Mouse (Mus musculus): ENCODE data around the gene Rad51b. TPM values are rescaled to one million over a fixed set of nuclear protein-coding genes. Genes with fewer than 3 reads are reported as not detected.

Rad51b gene
- polyA plus RNA-seq, 1 experiment from 2014 or later, result 7.8 TPM

GRCm38 (mm10) chr12:79814312-79815091, 517.4 kb downstream of the Rad51b start:
- H3K9ac ChIP-seq, result no peak overlapping the region
- 79% methylated on average over 20 of the region's 20 CpGs for WGBS

GRCm38 (mm10) chr12:79816241-79816640, 519.2 kb downstream of the Rad51b start:
- peak; percentile 81 for ATAC-seq
- Histone ChIP-seq H3K4me2 (replicated peaks) (no peak overlapping the region), H3K9me3 (no peaks in the 10 kb centered on the region), H3K4me1 (replicated peaks) (peaks cover 19% of the 10 kb centered on the region), H3K4me3 (replicated peaks) (no peak overlapping the region), H3K36me3 (no peaks in the 10 kb centered on the region), H3K27ac (no peak overlapping the region), H3K27me3 (replicated peaks) (no peaks in the 10 kb centered on the region), H3K9ac (no peak overlapping the region)
- 38% methylated on average over 4 of the region's 4 CpGs for WGBS

More at GRCm38 (mm10) chr12:79814312-79815091, 517.4 kb downstream of the Rad51b start:
- Histone ChIP-seq H3K27me3 (replicated peaks) (no peaks in the 10 kb centered on the region), H3K4me2 (replicated peaks) (no peak overlapping the region), H3K4me3 (replicated peaks) (no peak overlapping the region), H3K4me1 (replicated peaks) (peaks cover 14% of the 10 kb centered on the region), H3K36me3 (no peaks in the 10 kb centered on the region), H3K27ac (no peak overlapping the region), H3K9me3 (no peaks in the 10 kb centered on the region)
- ATAC-seq, result no peak

DNA sequence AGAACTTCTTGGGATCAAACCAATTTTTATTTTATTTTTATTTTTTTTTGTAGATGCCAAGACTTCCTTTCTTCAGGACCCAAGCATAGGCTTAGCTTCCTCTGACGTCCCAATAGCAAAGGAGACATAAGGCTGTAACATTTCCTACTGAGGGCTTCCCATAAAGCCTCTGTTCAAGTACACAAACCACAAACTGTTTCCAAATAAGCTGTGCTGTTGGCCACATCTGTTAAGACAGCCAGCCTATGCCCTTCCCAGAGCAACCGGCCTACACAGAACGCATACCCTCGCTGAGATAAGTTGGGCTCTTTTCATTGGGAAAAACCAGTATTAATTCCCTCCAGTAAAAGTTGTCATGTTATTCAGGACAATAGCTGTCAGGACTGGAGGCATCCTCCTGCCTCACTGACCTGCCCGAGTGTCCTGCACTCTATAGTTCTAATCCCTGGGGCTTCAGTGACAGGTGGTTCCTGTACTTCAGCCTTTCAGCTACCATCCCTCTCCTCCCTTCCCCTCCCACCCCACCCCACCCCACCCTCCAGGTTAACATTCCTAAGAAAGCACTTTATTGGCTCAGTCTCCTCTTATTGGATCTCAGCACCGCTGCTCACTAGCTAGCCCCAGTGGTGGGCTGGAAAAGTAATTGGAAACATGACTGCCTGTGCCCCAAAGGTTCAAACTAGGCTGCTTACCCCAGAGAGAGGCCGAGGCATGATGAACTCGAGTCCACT, 523.3 kb downstream of the Rad51b start:
- H3K36me3 ChIP-seq, result no peaks in the 10 kb centered on the region
- H3K9me3 ChIP-seq, result no peaks in the 10 kb centered on the region
- H3K9ac ChIP-seq, result no peak overlapping the region
- peaks cover 25% of the 10 kb centered on the region for H3K4me1 ChIP-seq (replicated peaks)
- no peak overlapping the region for H3K4me3 ChIP-seq (replicated peaks)
- ATAC-seq, result peak; percentile 60
- H3K27me3 ChIP-seq (replicated peaks), result no peaks in the 10 kb centered on the region
- WGBS, result 69% methylated on average over 8 of the region's 8 CpGs
- H3K27ac ChIP-seq, result 0 out of 2 replicates have a peak overlapping the region, but pooled peaks have one; percentile 18
- H3K4me2 ChIP-seq (replicated peaks), result no peak overlapping the region

- no peaks in the 10 kb centered on the region for H3K9me3 ChIP-seq
- no peak overlapping the region for H3K9ac ChIP-seq
- ATAC-seq, result no peak
- H3K4me2 ChIP-seq (replicated peaks), result no peak overlapping the region
- no peaks in the 10 kb centered on the region for H3K27me3 ChIP-seq (replicated peaks)
- WGBS, result 62% methylated on average over 5 of the region's 5 CpGs
- no peaks in the 10 kb centered on the region for H3K36me3 ChIP-seq
- no peak overlapping the region for H3K27ac ChIP-seq
- H3K4me1 ChIP-seq (replicated peaks), result peaks cover 25% of the 10 kb centered on the region
- H3K4me3 ChIP-seq (replicated peaks), result no peak overlapping the region
Observed at GRCm38 (mm10) chr12:79821901-79822300, 524.8 kb downstream of the Rad51b start.

GRCm38 (mm10) chr12:79822401-79822800, 525.3 kb downstream of the Rad51b start:
- 81% methylated on average over 2 of the region's 2 CpGs for WGBS
- no peak overlapping the region for H3K4me3 ChIP-seq (replicated peaks)
- H3K9ac ChIP-seq, result no peak overlapping the region
- no peak overlapping the region for H3K27ac ChIP-seq
- H3K4me1 ChIP-seq (replicated peaks), result peaks cover 29% of the 10 kb centered on the region
- H3K36me3 ChIP-seq, result no peaks in the 10 kb centered on the region
- no peaks in the 10 kb centered on the region for H3K27me3 ChIP-seq (replicated peaks)
- no peaks in the 10 kb centered on the region for H3K9me3 ChIP-seq
- no peak overlapping the region for H3K4me2 ChIP-seq (replicated peaks)
- ATAC-seq, result no peak

GRCm38 (mm10) chr12:79825922-79826321, 528.8 kb downstream of the Rad51b start:
- no peak for ATAC-seq
- no peaks in the 10 kb centered on the region for H3K36me3 ChIP-seq
- no peak overlapping the region for H3K27ac ChIP-seq
- no peak overlapping the region for H3K4me3 ChIP-seq (replicated peaks)
- no peaks in the 10 kb centered on the region for H3K27me3 ChIP-seq (replicated peaks)
- peak overlapping the region; percentile 27; the same call in 1 of the 2 replicates for H3K9ac ChIP-seq
- peaks cover 28% of the 10 kb centered on the region for H3K4me1 ChIP-seq (replicated peaks)
- no peak overlapping the region for H3K4me2 ChIP-seq (replicated peaks)
- H3K9me3 ChIP-seq, result no peaks in the 10 kb centered on the region
- WGBS, result 56% methylated on average over 7 of the region's 7 CpGs

DNA sequence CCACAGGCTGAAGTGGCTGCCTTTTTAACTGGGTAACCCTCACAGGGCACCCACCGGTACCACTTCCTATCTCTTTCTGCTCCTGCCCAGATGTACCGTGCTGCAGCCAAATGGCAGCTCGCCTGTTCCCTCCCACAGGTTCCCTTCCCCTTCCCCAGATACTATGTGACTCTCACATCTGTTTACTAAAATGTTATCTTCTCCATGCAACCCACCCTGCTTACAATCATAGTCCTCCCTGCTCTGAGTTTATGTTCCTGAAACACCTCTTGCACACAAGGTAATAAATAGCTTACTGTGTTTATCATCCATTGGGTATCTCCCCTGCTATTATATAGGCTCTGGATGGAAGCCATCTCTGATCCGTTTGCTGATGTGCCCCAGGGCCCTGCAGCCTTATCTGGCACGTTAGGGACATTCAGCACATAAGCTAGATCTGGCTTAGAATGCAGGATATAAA, 530.2 kb downstream of the Rad51b start:
- H3K4me3 ChIP-seq (replicated peaks), result no peak overlapping the region
- WGBS, result 48% methylated on average over 5 of the region's 5 CpGs
- no peaks in the 10 kb centered on the region for H3K9me3 ChIP-seq
- H3K27ac ChIP-seq, result 0 out of 2 replicates have a peak overlapping the region, but pooled peaks have one; percentile 30
- 0 out of 2 replicates have a peak, but pooled peaks have one; percentile 32 for ATAC-seq
- no peak overlapping the region for H3K4me2 ChIP-seq (replicated peaks)
- no peaks in the 10 kb centered on the region for H3K27me3 ChIP-seq (replicated peaks)
- no peak overlapping the region; the same call in 1 of the 2 replicates for H3K9ac ChIP-seq
- no peaks in the 10 kb centered on the region for H3K36me3 ChIP-seq
- H3K4me1 ChIP-seq (replicated peaks), result peaks cover 22% of the 10 kb centered on the region

- no peaks in the 10 kb centered on the region for H3K9me3 ChIP-seq
- H3K4me2 ChIP-seq (replicated peaks), result no peak overlapping the region
- 56% methylated on average over 4 of the region's 4 CpGs for WGBS
- H3K27me3 ChIP-seq (replicated peaks), result no peaks in the 10 kb centered on the region
- no peaks in the 10 kb centered on the region for H3K36me3 ChIP-seq
- peaks cover 18% of the 10 kb centered on the region for H3K4me1 ChIP-seq (replicated peaks)
- H3K4me3 ChIP-seq (replicated peaks), result no peak overlapping the region
- H3K9ac ChIP-seq, result no peak overlapping the region
- 0 out of 2 replicates have a peak overlapping the region, but pooled peaks have one; percentile 30 for H3K27ac ChIP-seq
- ATAC-seq, result no peak
Observed at GRCm38 (mm10) chr12:79827735-79828134, 530.7 kb downstream of the Rad51b start.

DNA sequence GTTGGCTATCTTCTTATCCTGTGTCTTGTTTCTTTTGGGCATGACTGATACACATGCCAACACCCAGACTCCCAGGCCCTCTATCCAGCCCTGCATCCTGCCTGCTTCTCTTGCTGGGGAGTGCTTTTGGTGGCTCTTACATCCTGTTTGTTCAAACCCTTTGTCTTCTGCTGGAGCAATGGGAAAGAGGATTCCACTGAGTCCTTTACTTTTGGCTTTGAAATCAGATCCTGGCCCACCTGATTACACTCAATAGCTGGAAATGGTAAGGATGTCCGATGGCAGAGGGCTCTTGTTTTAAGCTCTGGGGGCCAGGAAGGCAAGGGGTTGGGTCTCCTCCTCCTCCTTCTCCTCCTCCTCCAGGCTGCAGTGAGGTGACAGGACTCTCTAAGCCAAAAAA, 533.6 kb downstream of the Rad51b start:
- Histone ChIP-seq H3K27ac (no peak overlapping the region), H3K36me3 (no peaks in the 10 kb centered on the region)

DNA sequence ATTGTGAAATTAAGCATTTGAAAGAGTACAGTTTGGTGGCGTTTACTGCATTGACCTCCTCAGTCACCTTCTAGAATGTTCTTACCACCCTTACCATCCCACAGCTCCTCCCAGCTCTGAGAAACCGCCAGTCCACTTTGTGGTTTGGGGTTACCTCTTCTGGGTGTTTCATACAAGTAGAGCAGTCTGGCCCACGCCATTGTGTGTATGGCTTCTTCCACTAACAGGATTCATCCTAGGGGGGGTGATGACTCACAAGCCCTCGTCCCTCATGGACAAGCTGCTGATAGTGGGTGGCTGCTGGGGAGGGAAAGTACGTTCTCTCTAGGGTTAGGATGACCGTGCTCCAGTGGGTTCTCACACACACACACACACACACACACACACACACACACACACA, 535.5 kb downstream of the Rad51b start:
- Histone ChIP-seq H3K4me2 (replicated peaks) (no peak overlapping the region), H3K4me1 (replicated peaks) (peaks cover 11% of the 10 kb centered on the region), H3K27ac (no peak overlapping the region), H3K9ac (no peak overlapping the region), H3K36me3 (no peaks in the 10 kb centered on the region), H3K9me3 (no peaks in the 10 kb centered on the region), H3K27me3 (replicated peaks) (no peaks in the 10 kb centered on the region), H3K4me3 (replicated peaks) (no peak overlapping the region)
- no peak for ATAC-seq
- WGBS, result 86% methylated on average over 6 of the region's 6 CpGs

More for the DNA sequence above, 533.6 kb downstream of the Rad51b start:
- WGBS, result 44% methylated on average over 1 of the region's 1 CpGs
- Histone ChIP-seq H3K27me3 (replicated peaks) (no peaks in the 10 kb centered on the region), H3K4me1 (replicated peaks) (peaks cover 18% of the 10 kb centered on the region), H3K4me3 (replicated peaks) (no peak overlapping the region), H3K9ac (no peak overlapping the region), H3K4me2 (replicated peaks) (no peak overlapping the region), H3K9me3 (no peaks in the 10 kb centered on the region)
- no peak for ATAC-seq

GRCm38 (mm10) chr12:79835521-79835920, 538.4 kb downstream of the Rad51b start:
- Histone ChIP-seq H3K9ac (no peak overlapping the region), H3K4me3 (replicated peaks) (no peak overlapping the region), H3K36me3 (no peaks in the 10 kb centered on the region), H3K27me3 (replicated peaks) (no peaks in the 10 kb centered on the region), H3K4me2 (replicated peaks) (no peak overlapping the region), H3K9me3 (no peaks in the 10 kb centered on the region), H3K27ac (no peak overlapping the region), H3K4me1 (replicated peaks) (peaks cover 21% of the 10 kb centered on the region)
- 91% methylated on average over 8 of the region's 8 CpGs for WGBS
- ATAC-seq, result no peak

DNA sequence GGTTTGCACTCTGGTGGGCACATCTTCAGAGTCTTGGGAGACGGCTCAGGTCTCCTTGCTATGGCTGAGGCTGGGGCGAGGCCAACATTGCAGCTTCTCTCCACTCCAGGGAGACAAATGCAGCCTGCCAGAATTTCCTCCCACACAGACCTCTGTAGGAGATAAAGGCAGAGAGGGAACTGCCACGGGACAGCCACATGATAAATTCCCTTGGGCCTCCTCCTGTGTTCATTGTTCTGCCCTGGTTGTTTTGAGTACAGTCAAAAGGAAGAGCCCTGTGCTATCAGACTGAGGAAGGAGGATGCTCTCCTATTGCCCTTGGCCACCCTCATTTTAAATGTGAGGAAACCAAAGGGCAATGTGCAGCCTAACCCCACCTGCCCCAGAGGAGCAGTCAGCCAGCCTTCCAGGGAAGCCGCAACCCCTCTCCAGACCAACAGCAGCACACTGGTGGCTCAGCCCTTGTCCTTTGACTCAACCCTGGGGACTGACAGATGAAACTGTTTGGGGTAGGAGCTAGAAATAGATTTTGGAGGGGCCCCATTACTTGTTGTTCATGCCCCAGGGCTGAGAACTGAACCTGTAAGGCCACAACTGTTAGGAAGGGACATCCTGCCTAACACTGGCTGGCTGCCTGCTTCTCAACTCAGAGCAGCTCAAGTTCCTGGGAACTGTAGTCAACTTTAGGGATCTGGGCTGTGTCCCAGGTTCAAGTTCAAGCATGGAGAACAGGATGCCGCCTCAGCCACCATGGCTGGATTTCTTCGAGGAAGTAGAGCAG, 541.3 kb downstream of the Rad51b start:
- H3K36me3 ChIP-seq, result no peaks in the 10 kb centered on the region
- H3K4me2 ChIP-seq (replicated peaks), result no peak overlapping the region
- peak; percentile 30 for ATAC-seq
- H3K27me3 ChIP-seq (replicated peaks), result no peaks in the 10 kb centered on the region
- H3K4me1 ChIP-seq (replicated peaks), result peaks cover 39% of the 10 kb centered on the region
- peak overlapping the region; percentile 55 for H3K27ac ChIP-seq
- H3K4me3 ChIP-seq (replicated peaks), result no peak overlapping the region
- no peak overlapping the region for H3K9ac ChIP-seq
- WGBS, result 58% methylated on average over 6 of the region's 6 CpGs
- H3K9me3 ChIP-seq, result no peaks in the 10 kb centered on the region

All from intestine, embryonic 15.5 days (tissue).